Mouse (Mus musculus) mesoderm, embryonic 11.5 days (tissue): ENCODE measurements around the gene Elobl.

Source experiments
- DNase-seq: peaks from one replicate; pipeline ENCODE4 v3.0.0-alpha.2; 2012; ENCODE audit warnings: low read depth, low spot score

The Elobl gene

DNA sequence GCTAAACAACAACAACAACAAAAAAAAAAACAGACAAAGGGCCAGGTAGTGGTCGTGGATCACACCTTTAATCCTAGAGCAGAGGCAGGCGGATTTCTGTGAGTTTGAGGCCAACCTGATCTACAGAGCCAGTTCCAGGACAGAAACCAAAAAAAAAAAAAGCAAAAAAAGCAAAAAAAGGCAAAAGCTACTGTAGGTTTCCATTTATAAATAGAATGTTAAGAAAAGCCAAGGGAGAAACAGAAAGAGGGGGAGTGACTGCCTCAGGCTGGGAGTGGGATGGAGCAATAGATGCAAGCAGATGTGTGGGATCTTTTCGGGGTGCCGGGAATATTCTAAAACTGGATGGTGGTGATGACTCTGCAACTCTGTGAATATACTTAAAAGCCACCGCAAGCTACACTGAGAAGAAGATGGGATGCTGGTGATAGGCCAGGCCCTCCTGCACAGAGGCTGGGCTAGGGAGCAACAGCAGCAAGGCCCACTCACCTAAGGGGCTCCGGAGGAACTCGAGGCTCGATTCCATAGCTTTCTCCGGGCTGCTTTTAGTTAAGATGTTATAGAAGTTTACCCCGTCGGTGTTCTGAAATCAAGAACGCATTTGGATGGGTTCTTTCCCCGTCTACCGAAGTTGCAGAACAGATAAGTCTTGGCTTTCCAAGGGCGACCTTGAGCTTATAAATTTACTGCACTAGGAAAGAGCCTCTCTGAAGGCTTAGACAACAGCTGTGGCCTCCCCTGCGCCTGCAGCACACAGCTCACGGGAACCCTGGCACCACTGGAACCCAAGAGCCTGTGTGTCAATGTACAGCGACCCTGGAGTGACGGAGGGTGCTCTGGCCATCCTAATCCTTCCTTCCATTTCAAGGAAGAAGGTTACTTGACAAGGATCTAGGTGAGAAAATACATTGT lies 32.4 kb downstream of the Elobl start:
- no peak for DNase-seq

DNA sequence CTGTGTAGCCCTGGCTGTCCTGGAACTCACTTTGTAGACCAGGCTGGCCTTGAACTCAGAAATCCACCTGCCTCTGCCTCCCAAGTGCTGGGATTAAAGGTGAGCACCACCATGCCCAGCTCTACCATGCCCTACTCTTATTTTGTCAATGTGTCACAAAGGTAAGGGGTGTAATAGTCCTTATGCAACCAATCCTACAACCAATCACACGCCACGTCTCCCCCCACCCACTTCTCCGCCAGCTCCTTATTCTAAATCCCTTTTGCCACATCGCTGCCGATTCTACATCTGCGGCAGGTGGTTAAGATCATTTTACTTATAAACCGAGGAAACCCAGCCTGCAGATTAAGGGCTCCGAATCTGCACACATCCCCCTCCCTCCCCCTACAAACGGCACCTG lies 33.7 kb downstream of the Elobl start:
- no peak for DNase-seq

DNA sequence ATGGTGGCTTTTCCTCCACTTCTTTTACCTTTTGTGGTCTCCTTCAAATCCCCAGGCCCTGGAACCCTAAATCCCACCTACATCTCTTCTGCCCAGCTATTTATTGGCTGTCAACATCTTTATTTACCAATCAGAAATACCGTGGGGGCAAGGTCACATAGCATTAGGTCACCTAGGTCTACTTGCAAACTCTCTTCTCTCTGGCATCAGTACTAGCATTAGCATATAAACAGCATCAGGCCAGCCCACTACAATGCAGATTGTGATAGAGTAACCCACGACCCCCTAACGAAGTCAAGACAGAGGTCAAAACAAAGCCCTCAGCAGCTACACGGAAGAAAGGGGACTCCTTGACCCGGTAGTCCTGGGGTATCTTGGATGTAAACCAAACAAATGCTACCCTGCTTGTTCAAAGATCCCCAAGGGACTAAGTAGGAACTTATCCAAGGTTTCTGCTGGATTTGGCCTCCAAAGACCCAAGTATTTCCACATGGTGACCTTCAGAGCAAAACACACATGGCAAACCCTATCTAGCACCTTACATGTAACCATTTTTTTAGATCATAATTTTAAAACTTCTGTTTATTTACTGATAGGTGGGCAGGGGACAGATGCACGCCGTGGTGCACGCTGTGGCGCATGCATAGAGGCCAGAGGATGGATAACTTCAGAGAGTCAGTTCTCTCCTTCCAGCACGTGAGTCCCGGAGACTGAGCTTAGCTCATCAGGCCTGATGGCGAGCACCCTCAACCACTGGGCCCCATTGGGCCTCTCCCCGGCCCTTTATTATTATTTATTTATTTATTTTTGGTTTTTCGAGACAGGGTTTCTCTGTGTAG lies 34.8 kb downstream of the Elobl start:
- DNase-seq = no peak

DNA sequence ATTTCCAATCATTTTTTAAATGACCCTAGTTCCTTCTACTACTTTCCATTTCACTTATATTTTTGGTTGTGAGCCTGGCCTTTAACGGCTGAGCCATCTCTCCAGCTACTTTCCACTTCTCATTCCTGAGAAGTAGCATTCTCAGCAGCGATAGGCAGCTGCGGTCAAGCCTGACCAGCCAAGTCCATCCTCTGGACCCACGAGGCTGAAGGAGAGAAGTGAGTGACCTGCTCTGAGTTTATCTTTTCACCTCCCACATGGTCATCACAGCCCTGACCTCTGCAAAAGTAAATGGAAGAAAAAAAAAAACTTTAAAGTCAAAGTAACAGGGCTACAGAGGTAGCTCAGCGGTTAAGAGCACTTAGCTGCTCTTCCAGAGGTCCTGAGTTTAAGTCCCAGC lies 40.2 kb downstream of the Elobl start:
- no peak for DNase-seq
